Mouse (Mus musculus): ENCODE measurements at regions not wholly inside any gene's neighbourhood (a gene's known extent, or its start where the extent isn't known, plus 50 kb on each side); places are given as distances from the start of the nearest gene placed in this dataset.

- TF ChIP-seq MAFK (IDR thresholded peaks at IDR 0.05; ENCODE audit: insufficient read depth, low read depth, low read length) = no peak
- TF ChIP-seq HCFC1 (IDR thresholded peaks at IDR 0.05; ENCODE audit: borderline replicate concordance, insufficient read depth, low read length) = no peak
- TF ChIP-seq CHD2 (IDR thresholded peaks at IDR 0.05; ENCODE audit: low read depth, low read length) = no peak
Measured at GRCm38 (mm10) chr12:16056216-16056615, 239.5 kb upstream of the Trib2 start.

Data from ES-E14 (cell line).